In genomic region chr2:163644575-163645385, GRCm38 (mm10) we compare ENCODE assay signal across 7 mouse cellular contexts. TPM values are rescaled to one million over a fixed set of nuclear protein-coding genes. Genes with fewer than 3 reads are reported as not detected.
DNase-seq lines count a peak whose midpoint lies in the region; ATAC-seq lines count a peak whose summit lies in the region.

Gene Serinc3 (minus strand): TSS chr2:163645131.

- H3K4me1 ChIP-seq in intestine, embryonic 16.5 days (ENCODE audit: control insufficient read depth, insufficient read depth, low read length): peaks cover 33% of the 10 kb centered on the region
- peaks cover 12% of the 10 kb centered on the region for H3K4me1 ChIP-seq in midbrain, embryonic 11.5 days (ENCODE audit: control insufficient read depth, insufficient read depth, low read length)

- peak; percentile 96 for ATAC-seq in intestine, embryonic 16.5 days
- ATAC-seq in midbrain, embryonic 11.5 days (ENCODE audit: low FRiP score): peak; percentile 97

- peak; percentile 100 for DNase-seq in adrenal gland, adult 2 months
- DNase-seq in embryo, embryonic 11.5 days (ENCODE audit: low read depth, low spot score): peak; percentile 98
- peak; percentile 98 to 99 for DNase-seq in gastrocnemius, postnatal 4 days (ENCODE audit: low spot score in 2 of 2)
- peak; percentile 97 for DNase-seq in left cerebral cortex, postnatal 36 days (ENCODE audit: low spot score in 2 of 2)
- peak; percentile 100 for DNase-seq in midbrain, embryonic 11.5 days (ENCODE audit: low spot score, missing footprints)
- DNase-seq in skeletal muscle tissue, adult 2 months (ENCODE audit: low read depth, low spot score): peak; percentile 98

- no peaks in the 10 kb centered on the region for H3K9me3 ChIP-seq in intestine, embryonic 16.5 days (ENCODE audit: control insufficient read depth, low read length)
- no peaks in the 10 kb centered on the region for H3K9me3 ChIP-seq in midbrain, embryonic 11.5 days (ENCODE audit: control insufficient read depth, low read length)

- peak within 1 kb of the TSS; percentile 100 for H3K27ac ChIP-seq in intestine, embryonic 16.5 days (ENCODE audit: low read length)
- peak within 1 kb of the TSS; percentile 97 for H3K27ac ChIP-seq in midbrain, embryonic 11.5 days (ENCODE audit: low read depth, low read length)

- H3K36me3 ChIP-seq in intestine, embryonic 16.5 days (ENCODE audit: control insufficient read depth, insufficient read depth, low read length): no peaks in the 10 kb centered on the region
- H3K36me3 ChIP-seq in midbrain, embryonic 11.5 days (ENCODE audit: control insufficient read depth, insufficient read depth, low read length): no peaks in the 10 kb centered on the region

- H3K4me2 ChIP-seq in intestine, embryonic 16.5 days (ENCODE audit: low read depth, low read length): peak within 1 kb of the TSS; percentile 73
- peak within 1 kb of the TSS; percentile 60 for H3K4me2 ChIP-seq in midbrain, embryonic 11.5 days

- under 1% methylated on average over 74 of the region's 74 CpGs for WGBS in intestine, embryonic 16.5 days
- whole genome bisulfite sequencing in midbrain, embryonic 11.5 days: under 1% methylated on average over 74 of the region's 74 CpGs

- no peaks in the 10 kb centered on the region for H3K27me3 ChIP-seq in intestine, embryonic 16.5 days (replicated peaks; ENCODE audit: control insufficient read depth, insufficient read depth, low read length)
- H3K27me3 ChIP-seq in midbrain, embryonic 11.5 days (ENCODE audit: control insufficient read depth, insufficient read depth, low read length): no peaks in the 10 kb centered on the region

- peak within 1 kb of the TSS; percentile 98 for H3K9ac ChIP-seq in intestine, embryonic 16.5 days (ENCODE audit: low read depth, low read length)
- H3K9ac ChIP-seq in midbrain, embryonic 11.5 days (ENCODE audit: low read length): peak within 1 kb of the TSS; percentile 89

- intact Hi-C loops in left cerebral cortex, postnatal 36 days (cut with DNase I): loop anchor here (1.0 to 2.0 kb wide), 2 partner anchors 14 to 75 kb away; partner anchors contain the start of gene Pkig

- peak within 1 kb of the TSS; percentile 94 for H3K4me3 ChIP-seq in intestine, embryonic 16.5 days (ENCODE audit: low read length)
- peak within 1 kb of the TSS; percentile 91 for H3K4me3 ChIP-seq in midbrain, embryonic 11.5 days (ENCODE audit: low read depth, low read length)

RNA-seq across cellular contexts. Expression of gene Serinc3, which starts in this region (rescaled TPM):
- 100 to 1,000 TPM; 482 to 621 TPM for total RNA-seq in adrenal gland, adult 2 months (2021)
- polyA plus RNA-seq in adrenal gland, adult 2 months (2012; rRNA removed): 402 and 442 TPM in 2 replicates
- total RNA-seq in gastrocnemius, postnatal 4 days (2021): 100 to 1,000 TPM; 152 to 163 TPM
- 55.4 and 57.1 TPM in 2 replicates for polyA plus RNA-seq in intestine, embryonic 16.5 days (2015; fragmentation: Nextera tagmentation; extraction: Ambion mirVana)
- total RNA-seq in left cerebral cortex, postnatal 36 days (2021): 100 to 1,000 TPM; 224 to 251 TPM
- polyA plus RNA-seq in midbrain, embryonic 11.5 days (2014; fragmentation: Nextera tagmentation; extraction: Ambion mirVana): 35.0 and 38.8 TPM in 2 replicates

Comparison
In these comparisons a context has a peak if more than half of its experiments do, and no peak if none do; other contexts are left out.
1. Peak in every context shown above with its lines: DNase-seq, ATAC-seq, H3K4me3 ChIP-seq and H3K27ac ChIP-seq.